Mouse (Mus musculus) small intestine, adult 2 months (tissue): ENCODE measurements around the gene Gm28635. TPM values are rescaled to one million over a fixed set of nuclear protein-coding genes. Genes with fewer than 3 reads are reported as not detected.

Source experiments
- H3K27ac ChIP-seq: fragments of 200-500 bp; 2 replicates; pipeline ENCODE4 v1.5.1; 2012; ENCODE audit warnings: low read depth, low read length, control low read depth, inconsistent platforms; ENCODE audit not compliant: insufficient read depth
- H3K27me3 ChIP-seq: fragments of 200-500 bp; 2 replicates; pipeline ENCODE4 v1.6.1; 2012; ENCODE audit warnings: mild to moderate bottlenecking, moderate library complexity, low read length, inconsistent platforms; ENCODE audit not compliant: control insufficient read depth, insufficient read depth
- H3K36me3 ChIP-seq: fragments of 200-500 bp; 2 replicates; pipeline ENCODE4 v1.6.1; 2012; ENCODE audit warnings: mild to moderate bottlenecking, low read length, control low read depth, inconsistent platforms; ENCODE audit not compliant: control insufficient read depth, insufficient read depth
- H3K4me1 ChIP-seq: fragments of 200-500 bp; 2 replicates; pipeline ENCODE4 v1.6.1; 2012; ENCODE audit warnings: low read length, inconsistent platforms, mixed read lengths; ENCODE audit not compliant: control insufficient read depth, insufficient read depth, insufficient read length
- H3K4me3 ChIP-seq: fragments of 200-500 bp; 2 replicates; pipeline ENCODE4 v1.5.1; 2012; ENCODE audit warnings: low read depth, mild to moderate bottlenecking, control low read depth, inconsistent platforms, low read length, moderate library complexity
- CTCF ChIP-seq: fragments of 200-500 bp; IDR thresholded peaks from 2 replicates; pipeline ENCODE4 v1.5.1; 2012; ENCODE audit warnings: low read depth, mild to moderate bottlenecking, control low read depth, inconsistent platforms, low read length, moderate library complexity, mixed read lengths; ENCODE audit not compliant: insufficient replicate concordance, insufficient read length; ENCODE audit errors: extremely low read depth
- POLR2A ChIP-seq: fragments of 200-500 bp; IDR thresholded peaks from 2 replicates; pipeline ENCODE4 v1.6.1; 2012; ENCODE audit warnings: low read depth, mild to moderate bottlenecking, control low read depth, inconsistent platforms, low read length, moderate library complexity
- WGBS: fragments of 180-500 bp; shearing (Covaris S2); methylation state at CpG from one replicate; pipeline ENCODE4 v1.1.7; 2018; 5-methylcytosine and 5-hydroxymethylcytosine counted together
- polyA plus RNA-seq: library from polyadenylated mRNA; depleted of rRNA; stranded (reverse); fragments of >200 nt; gene quantifications from 2 replicates; pipeline ENCODE4 v1.2.3, GENCODE M21; 2012

Gm28635 gene
- polyA plus RNA-seq, 1 experiment, result not detected

DNA sequence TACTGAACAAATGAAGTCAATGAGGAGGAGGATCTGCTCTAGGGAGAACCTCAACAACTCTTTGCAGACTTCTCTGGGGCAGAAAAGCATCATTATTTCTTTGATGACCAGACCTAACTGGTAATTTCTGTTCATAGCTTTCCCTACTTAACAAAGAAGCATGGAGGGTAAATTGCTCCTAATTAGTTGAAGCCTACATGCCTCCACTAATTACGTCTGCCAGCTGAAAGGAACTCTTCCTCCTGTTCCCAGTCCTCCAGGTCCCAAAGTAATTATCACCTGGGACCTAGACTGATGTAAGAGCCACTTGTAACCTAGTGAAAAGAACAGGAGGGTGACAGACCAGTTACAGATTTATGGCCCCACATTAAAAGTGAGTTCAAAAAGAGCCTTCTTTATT is 29.7 kb upstream of the Gm28635 start:
- peaks cover 3% of the 10 kb centered on the region; the same call in 1 of the 2 replicates for H3K4me1 ChIP-seq
- 63% methylated on average over 1 of the region's 1 CpGs for WGBS
- no peak overlapping the region for H3K4me3 ChIP-seq
- no peaks in the 10 kb centered on the region for H3K27me3 ChIP-seq
- no peak overlapping the region for H3K27ac ChIP-seq
- TF ChIP-seq POLR2A, result no peak
- no peak for TF ChIP-seq CTCF
- H3K36me3 ChIP-seq, result peaks cover 28% of the 10 kb centered on the region

DNA sequence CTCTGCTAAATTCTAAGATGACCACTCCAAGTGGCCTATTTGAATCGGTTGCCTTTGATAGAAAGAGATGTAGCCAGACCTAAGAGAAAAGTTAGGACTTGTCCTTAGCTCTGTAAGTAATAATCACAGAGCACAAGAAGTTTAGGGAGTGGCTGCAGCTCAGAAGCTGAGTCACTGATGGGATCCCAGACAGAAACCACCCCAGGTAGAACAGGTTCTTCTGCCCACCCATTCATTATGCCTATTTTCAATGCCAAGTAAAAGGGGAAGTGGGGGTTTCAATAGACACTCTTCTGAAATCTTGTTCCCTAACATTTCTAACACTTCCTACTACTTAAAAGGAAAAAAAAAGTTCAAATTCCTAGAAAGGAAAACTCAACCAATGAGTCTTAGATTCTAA is 27.5 kb upstream of the Gm28635 start:
- Histone ChIP-seq H3K4me3 (no peak overlapping the region), H3K36me3 (peaks cover 35% of the 10 kb centered on the region), H3K27ac (no peak overlapping the region; the same call in 1 of the 2 replicates), H3K27me3 (no peaks in the 10 kb centered on the region), H3K4me1 (peaks cover 3% of the 10 kb centered on the region; the same call in 1 of the 2 replicates)
- no peak for TF ChIP-seq CTCF
- no peak for TF ChIP-seq POLR2A
- 53% methylated on average over 1 of the region's 1 CpGs for WGBS

DNA sequence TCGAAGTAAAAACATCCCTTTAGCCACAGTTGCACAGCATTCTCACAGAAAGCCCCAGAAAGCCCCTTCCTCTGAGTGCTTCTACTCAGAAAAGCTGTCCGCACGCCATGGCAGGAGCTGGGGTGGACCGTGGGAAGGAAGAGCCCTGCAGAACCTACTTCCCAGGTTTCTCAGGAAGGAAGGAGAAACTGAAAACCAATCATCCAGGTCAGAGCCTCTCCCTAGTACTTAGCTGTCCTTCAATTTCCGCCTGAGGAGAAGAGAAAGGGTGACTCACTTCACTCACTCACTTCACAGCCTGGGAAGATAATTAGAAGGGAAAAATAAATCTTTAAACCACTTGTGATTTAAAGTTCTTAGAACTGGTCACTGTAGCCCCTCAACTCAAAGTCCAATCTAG is 26.5 kb upstream of the Gm28635 start:
- TF ChIP-seq POLR2A (no peak), CTCF (no peak)
- Histone ChIP-seq H3K27me3 (no peaks in the 10 kb centered on the region), H3K36me3 (peaks cover 30% of the 10 kb centered on the region), H3K4me1 (peaks cover 3% of the 10 kb centered on the region; the same call in 1 of the 2 replicates), H3K27ac (peak overlapping the region; percentile 36; the same call in 1 of the 2 replicates), H3K4me3 (no peak overlapping the region)
- 75% methylated on average over 5 of the region's 5 CpGs for WGBS

DNA sequence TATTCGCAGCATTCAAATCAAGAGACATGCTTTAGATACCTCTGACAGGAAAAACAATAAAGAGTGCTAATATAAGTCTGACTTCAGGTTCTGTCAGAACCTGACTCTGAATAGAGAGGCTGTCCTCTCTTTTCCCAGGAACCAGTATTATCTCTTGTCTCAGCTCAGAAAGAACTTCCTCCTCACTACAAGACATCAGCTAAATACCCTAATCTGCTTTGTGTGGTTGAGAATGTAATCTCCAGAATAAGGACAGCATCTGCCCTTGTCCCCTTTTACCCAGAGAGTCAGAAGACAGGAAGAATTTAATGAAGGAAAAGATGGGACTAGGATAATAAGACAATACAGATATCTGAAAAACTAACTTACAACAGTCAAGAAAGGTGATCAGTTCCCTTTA is 25.7 kb upstream of the Gm28635 start:
- no peak for TF ChIP-seq POLR2A
- no peak for TF ChIP-seq CTCF
- 88% methylated on average over 1 of the region's 1 CpGs for WGBS
- H3K36me3 ChIP-seq, result peaks cover 29% of the 10 kb centered on the region
- no peaks in the 10 kb centered on the region for H3K27me3 ChIP-seq
- peaks cover 3% of the 10 kb centered on the region; the same call in 1 of the 2 replicates for H3K4me1 ChIP-seq
- H3K27ac ChIP-seq, result no peak overlapping the region
- no peak overlapping the region for H3K4me3 ChIP-seq

DNA sequence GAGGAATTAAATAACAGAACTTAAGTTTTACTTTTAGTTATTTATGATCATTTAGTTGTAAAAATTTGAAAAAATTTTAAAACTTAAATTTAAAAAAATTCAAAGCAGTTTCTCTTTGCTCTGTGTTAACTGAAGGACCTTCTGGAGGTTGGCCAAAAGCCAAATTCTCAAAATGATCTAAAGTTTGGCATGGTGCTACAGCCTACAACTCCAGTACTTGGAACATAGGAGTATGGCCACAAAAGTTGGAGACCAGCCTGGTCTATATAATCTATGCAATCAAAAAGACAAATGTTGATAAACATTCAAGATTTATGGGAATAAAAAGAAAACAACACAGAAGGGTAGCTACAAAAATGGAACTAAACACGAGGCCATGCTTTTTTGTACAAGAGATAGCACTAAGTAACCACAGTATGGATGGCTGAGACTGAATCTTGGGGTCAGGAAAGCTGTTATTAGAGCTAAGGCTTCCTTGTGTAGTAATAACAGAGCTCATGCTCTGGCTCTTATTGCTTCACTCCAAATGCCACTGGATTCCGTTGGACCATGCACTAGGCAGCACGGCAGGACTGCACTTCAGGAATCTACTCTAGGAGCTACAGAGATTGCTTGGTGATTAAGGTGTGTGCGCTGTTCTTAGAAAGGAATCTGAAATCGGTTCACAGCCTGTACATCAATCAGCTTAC is 17.3 kb upstream of the Gm28635 start:
- Histone ChIP-seq H3K4me3 (no peak overlapping the region), H3K27ac (no peak overlapping the region), H3K27me3 (no peaks in the 10 kb centered on the region), H3K4me1 (no peaks in the 10 kb centered on the region), H3K36me3 (peaks cover 58% of the 10 kb centered on the region)
- whole genome bisulfite sequencing, result 82% methylated on average over 5 of the region's 5 CpGs
- no peak for TF ChIP-seq CTCF
- TF ChIP-seq POLR2A, result no peak

DNA sequence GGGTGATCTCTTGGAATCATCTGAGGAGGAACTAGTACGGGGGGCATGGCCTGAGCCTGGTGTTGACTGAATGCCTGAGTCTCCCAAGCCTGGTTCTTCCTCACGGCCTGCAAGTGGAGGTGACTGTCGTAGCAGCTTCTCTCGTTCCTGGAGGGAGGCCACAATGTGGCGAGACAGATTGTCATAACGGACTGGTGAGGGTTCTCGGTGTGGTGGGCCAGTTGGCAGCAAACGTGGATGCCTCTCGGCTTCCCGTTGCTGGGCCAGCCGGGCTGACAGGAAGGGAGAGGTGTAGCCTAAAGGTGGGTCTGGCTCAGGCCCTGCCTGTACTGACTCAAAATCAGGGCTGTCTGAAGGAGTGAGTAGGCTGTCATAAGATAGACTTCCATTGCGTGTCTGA is 12.2 kb upstream of the Gm28635 start:
- 89% methylated on average over 12 of the region's 12 CpGs for WGBS
- Histone ChIP-seq H3K27me3 (no peaks in the 10 kb centered on the region), H3K27ac (no peak overlapping the region), H3K4me3 (no peak overlapping the region), H3K36me3 (peaks cover 72% of the 10 kb centered on the region), H3K4me1 (no peaks in the 10 kb centered on the region)
- no peak for TF ChIP-seq CTCF
- TF ChIP-seq POLR2A, result no peak

DNA sequence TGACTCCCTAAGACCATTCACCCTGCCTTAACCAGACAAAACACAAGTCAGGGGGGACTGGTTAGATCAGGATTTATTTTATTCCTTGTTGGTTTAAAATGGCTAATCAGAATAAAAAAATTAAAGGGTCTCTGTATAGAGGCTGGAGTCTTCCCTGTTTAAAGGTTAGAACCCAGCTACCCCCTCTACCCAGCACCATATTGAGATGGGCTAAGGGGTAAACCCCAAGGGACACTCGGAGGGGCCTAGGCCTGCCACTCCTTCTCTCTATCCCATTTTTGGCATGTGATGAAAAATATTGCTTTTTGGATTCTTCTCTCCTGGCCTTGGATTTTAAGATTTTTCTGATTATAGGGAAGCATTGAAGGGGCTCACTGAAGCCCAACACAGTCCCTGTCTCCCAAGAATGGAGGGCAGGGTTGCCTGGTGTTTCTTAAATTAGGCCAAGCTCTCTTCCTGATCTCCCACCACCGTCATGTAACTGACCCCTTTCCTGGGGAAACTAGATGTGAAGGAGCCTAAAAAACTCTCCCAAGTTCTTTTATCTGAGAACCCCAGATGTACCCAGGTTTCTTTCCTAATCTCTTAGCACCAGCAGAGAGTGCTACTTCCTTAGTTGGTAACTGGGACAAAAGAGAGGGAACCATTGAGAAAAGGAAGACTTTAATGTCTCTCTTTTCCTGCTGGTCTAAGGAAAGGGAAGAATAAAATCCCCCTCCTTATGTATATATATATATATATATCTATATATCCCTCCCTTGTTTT is 10.4 kb upstream of the Gm28635 start:
- no peak overlapping the region for H3K27ac ChIP-seq
- H3K36me3 ChIP-seq, result peaks cover 61% of the 10 kb centered on the region
- 79% methylated on average over 2 of the region's 2 CpGs for WGBS
- H3K27me3 ChIP-seq, result no peaks in the 10 kb centered on the region
- no peak overlapping the region for H3K4me3 ChIP-seq
- H3K4me1 ChIP-seq, result no peaks in the 10 kb centered on the region
- TF ChIP-seq POLR2A (no peak), CTCF (no peak)
